Mouse (Mus musculus) lung, embryonic 15.5 days (tissue): Measurements from ENCODE around the gene Tbc1d10b. TPM values are rescaled to one million over a fixed set of nuclear protein-coding genes. Genes with fewer than 3 reads are reported as not detected.
"Not testable (repeated sequence)": the region's sequence is repeated elsewhere in the genome, so short reads cannot be mapped to it uniquely, and the experiment has no call there.

Experiments used
- ATAC-seq: fragments of 200-750 bp; cut with Nextera tagmentation; 2 replicates; pipeline ENCODE4 v1.8.0; 2017; ENCODE audit warnings: moderate number of reproducible peaks, borderline replicate concordance; ENCODE audit not compliant: low FRiP score, low TSS enrichment; ENCODE audit errors: extremely low read depth
- H3K27ac ChIP-seq: fragments of 300-500 bp; sonication (generic); 2 replicates; pipeline ENCODE4 v1.5.1; 2015; ENCODE audit warnings: moderate library complexity, mild to moderate bottlenecking, inconsistent platforms
- H3K27me3 ChIP-seq: fragments of 300-500 bp; sonication (generic); 2 replicates; pipeline ENCODE4 v1.6.1; 2015; ENCODE audit warnings: inconsistent platforms
- H3K36me3 ChIP-seq: fragments of 300-500 bp; sonication (generic); 2 replicates; pipeline ENCODE4 v1.6.1; 2015; ENCODE audit warnings: inconsistent platforms
- H3K4me1 ChIP-seq: fragments of 300-500 bp; sonication (generic); 2 replicates; pipeline ENCODE4 v1.6.1; 2015; ENCODE audit warnings: inconsistent platforms
- H3K4me2 ChIP-seq: fragments of 300-500 bp; sonication (generic); 2 replicates; pipeline ENCODE4 v1.6.1; 2015; ENCODE audit warnings: inconsistent platforms, mild to moderate bottlenecking, moderate library complexity
- H3K4me3 ChIP-seq: fragments of 300-500 bp; sonication (generic); 2 replicates; pipeline ENCODE4 v1.5.1; 2015; ENCODE audit warnings: mild to moderate bottlenecking, inconsistent platforms
- H3K9ac ChIP-seq: fragments of 300-500 bp; sonication (generic); 2 replicates; pipeline ENCODE4 v1.6.1; 2015; ENCODE audit warnings: inconsistent platforms
- H3K9me3 ChIP-seq: fragments of 300-500 bp; sonication (generic); 2 replicates; pipeline ENCODE4 v1.6.1; 2016; ENCODE audit warnings: inconsistent platforms
- WGBS: fragments of 180-500 bp; shearing (Covaris S2); methylation state at CpG from one replicate; pipeline ENCODE4 v1.1.7; 2015; 5-methylcytosine and 5-hydroxymethylcytosine counted together
- polyA plus RNA-seq: library from polyadenylated mRNA; unstranded; fragments of >200 nt; fragmentation: Nextera tagmentation; extraction: Ambion mirVana; gene quantifications from 2 replicates; pipeline ENCODE4 v1.2.1, GENCODE M21; 2015

The Tbc1d10b gene
- 27.0 and 29.8 TPM in 2 replicates for polyA plus RNA-seq

DNA sequence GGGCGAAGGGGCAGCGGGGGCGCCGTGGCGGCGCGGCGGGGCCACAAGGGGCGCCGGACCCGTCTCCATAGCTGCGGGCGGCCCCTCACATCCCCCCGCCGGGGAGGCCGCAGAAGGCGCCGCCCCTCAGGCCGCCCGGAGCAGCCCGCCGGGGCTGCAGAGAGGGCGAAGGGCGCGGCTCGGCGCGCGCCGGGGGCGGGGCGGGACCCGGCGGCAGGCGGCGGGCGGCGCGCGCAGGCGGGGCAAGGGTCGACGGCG is at the start of gene Tbc1d10b:
Gene Tbc1d10b, minus strand, starts transcription at position 174 of the 258 bp plus-strand sequence.
- no peaks in the 10 kb centered on the region for H3K27me3 ChIP-seq
- peak within 1 kb of the TSS; percentile 78 for H3K4me3 ChIP-seq
- peaks cover 7% of the 10 kb centered on the region for H3K36me3 ChIP-seq
- peak; percentile 43 for ATAC-seq
- WGBS: under 1% methylated on average over 42 of the region's 44 CpGs
- peak within 1 kb of the TSS; percentile 93 for H3K9ac ChIP-seq
- peak within 1 kb of the TSS; percentile 85 for H3K27ac ChIP-seq
- peaks cover 25% of the 10 kb centered on the region for H3K4me1 ChIP-seq
- H3K4me2 ChIP-seq: peak within 1 kb of the TSS; percentile 89
- no peaks in the 10 kb centered on the region for H3K9me3 ChIP-seq

GRCm38 (mm10) chr7:127256518-127256917 is 48.2 kb upstream of the Tbc1d10b start:
- WGBS: 82% methylated on average over 5 of the region's 5 CpGs
- no peak overlapping the region for H3K4me3 ChIP-seq
- ATAC-seq: no peak

GRCm38 (mm10) chr7:127255965-127256364 is 47.7 kb upstream of the Tbc1d10b start:
- Histone ChIP-seq H3K4me1 (peaks cover 21% of the 10 kb centered on the region), H3K4me2 (no peak overlapping the region), H3K9ac (no peak overlapping the region), H3K9me3 (no peaks in the 10 kb centered on the region), H3K36me3 (peaks cover 20% of the 10 kb centered on the region), H3K27ac (no peak overlapping the region), H3K27me3 (no peaks in the 10 kb centered on the region), H3K4me3 (no peak overlapping the region)
- 87% methylated on average over 2 of the region's 2 CpGs for WGBS
- no peak for ATAC-seq

More at GRCm38 (mm10) chr7:127256518-127256917, 48.2 kb upstream of the Tbc1d10b start:
- H3K9ac ChIP-seq: no peak overlapping the region
- peaks cover 25% of the 10 kb centered on the region for H3K4me1 ChIP-seq
- no peaks in the 10 kb centered on the region for H3K27me3 ChIP-seq
- H3K36me3 ChIP-seq: peaks cover 16% of the 10 kb centered on the region
- H3K4me2 ChIP-seq: no peak overlapping the region
- no peak overlapping the region for H3K27ac ChIP-seq
- no peaks in the 10 kb centered on the region for H3K9me3 ChIP-seq

DNA sequence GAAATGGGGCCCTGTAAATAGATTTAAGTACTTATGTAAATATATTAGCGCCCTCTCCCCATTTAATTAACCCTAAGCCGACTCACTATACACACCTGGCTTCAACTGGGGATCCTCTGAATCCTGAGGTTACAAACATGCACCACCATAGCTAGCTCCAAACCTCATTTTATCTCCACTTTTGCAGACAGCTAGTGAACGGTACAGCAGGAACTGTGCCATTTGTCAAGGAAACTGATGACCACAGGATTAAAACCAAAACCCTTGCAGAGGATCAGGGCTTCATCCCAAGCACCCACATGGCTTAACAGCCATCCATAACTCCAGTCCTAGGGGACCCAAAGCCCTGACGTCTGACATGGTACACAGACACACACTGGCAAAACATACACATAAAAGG is 46.7 kb upstream of the Tbc1d10b start:
- Histone ChIP-seq H3K36me3 (peaks cover 22% of the 10 kb centered on the region), H3K4me3 (peak overlapping the region; percentile 53), H3K27me3 (no peaks in the 10 kb centered on the region), H3K4me1 (peaks cover 20% of the 10 kb centered on the region), H3K9me3 (no peaks in the 10 kb centered on the region), H3K4me2 (peak overlapping the region; percentile 96), H3K9ac (peak overlapping the region; percentile 71), H3K27ac (peak overlapping the region; percentile 91; the same call in 1 of the 2 replicates)
- 14% methylated on average over 4 of the region's 4 CpGs for WGBS
- ATAC-seq: no peak

GRCm38 (mm10) chr7:127253821-127254769 is 45.8 kb upstream of the Tbc1d10b start:
- Histone ChIP-seq H3K27me3 (no peaks in the 10 kb centered on the region), H3K4me3 (peak overlapping the region; percentile 53), H3K27ac (peak overlapping the region; percentile 91), H3K4me2 (peak overlapping the region; percentile 96), H3K4me1 (peaks cover 10% of the 10 kb centered on the region), H3K36me3 (peaks cover 28% of the 10 kb centered on the region), H3K9me3 (no peaks in the 10 kb centered on the region), H3K9ac (peak overlapping the region; percentile 71)
- under 1% methylated on average over 136 of the region's 136 CpGs for WGBS
- ATAC-seq: peak; percentile 93

DNA sequence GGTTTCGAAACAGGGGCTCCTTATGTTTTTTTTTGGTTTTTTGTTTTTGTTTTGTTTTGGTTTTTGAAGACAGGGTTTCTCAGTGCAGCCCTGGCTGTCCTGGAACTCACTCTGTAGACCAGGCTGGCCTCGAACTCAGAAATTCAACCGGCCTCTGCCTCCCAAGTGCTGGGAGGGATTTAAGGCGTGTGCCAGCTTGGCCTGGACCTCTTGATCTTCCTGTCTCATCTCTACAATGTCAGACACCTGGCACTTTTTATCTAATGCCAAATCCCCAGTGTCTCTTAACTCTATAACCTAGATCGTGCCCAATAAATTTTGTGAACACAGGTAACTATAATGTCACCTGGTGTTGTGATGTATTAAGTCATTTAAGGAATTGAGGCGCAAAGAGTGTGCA is 45.1 kb upstream of the Tbc1d10b start:
- H3K27ac ChIP-seq: peak overlapping the region; percentile 91
- H3K27me3 ChIP-seq: no peaks in the 10 kb centered on the region
- no peak for ATAC-seq
- H3K4me1 ChIP-seq: peaks cover 9% of the 10 kb centered on the region
- peak overlapping the region; percentile 96 for H3K4me2 ChIP-seq
- 74% methylated on average over 6 of the region's 6 CpGs for WGBS
- peak overlapping the region; percentile 53 for H3K4me3 ChIP-seq
- peaks cover 33% of the 10 kb centered on the region for H3K36me3 ChIP-seq
- H3K9ac ChIP-seq: peak overlapping the region; percentile 50
- no peaks in the 10 kb centered on the region for H3K9me3 ChIP-seq

DNA sequence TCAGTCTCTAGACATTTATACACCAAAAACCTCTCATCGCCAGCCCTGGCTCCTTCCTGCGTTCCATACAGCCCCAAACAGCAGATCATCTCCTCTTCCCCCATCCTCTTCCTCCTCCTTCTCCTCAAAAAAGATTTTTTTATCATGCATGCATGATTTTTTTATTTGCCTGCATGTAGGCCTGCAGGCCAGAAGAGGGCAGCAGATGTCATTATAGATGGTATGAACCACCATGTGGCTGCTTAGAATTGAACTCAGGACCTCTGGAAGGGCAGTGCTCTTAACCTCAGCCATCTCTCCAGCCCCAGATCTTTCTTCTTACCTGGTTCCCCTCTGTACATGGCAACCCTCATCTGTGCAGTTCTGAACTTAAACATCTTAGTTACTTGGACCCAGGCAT is 44.1 kb upstream of the Tbc1d10b start:
- H3K4me2 ChIP-seq: no peak overlapping the region
- peaks cover 35% of the 10 kb centered on the region for H3K36me3 ChIP-seq
- H3K27ac ChIP-seq: no peak overlapping the region
- peaks cover 9% of the 10 kb centered on the region for H3K4me1 ChIP-seq
- no peak for ATAC-seq
- 79% methylated on average over 2 of the region's 2 CpGs for WGBS
- H3K27me3 ChIP-seq: no peaks in the 10 kb centered on the region
- no peak overlapping the region for H3K4me3 ChIP-seq
- no peak overlapping the region for H3K9ac ChIP-seq
- no peaks in the 10 kb centered on the region for H3K9me3 ChIP-seq

DNA sequence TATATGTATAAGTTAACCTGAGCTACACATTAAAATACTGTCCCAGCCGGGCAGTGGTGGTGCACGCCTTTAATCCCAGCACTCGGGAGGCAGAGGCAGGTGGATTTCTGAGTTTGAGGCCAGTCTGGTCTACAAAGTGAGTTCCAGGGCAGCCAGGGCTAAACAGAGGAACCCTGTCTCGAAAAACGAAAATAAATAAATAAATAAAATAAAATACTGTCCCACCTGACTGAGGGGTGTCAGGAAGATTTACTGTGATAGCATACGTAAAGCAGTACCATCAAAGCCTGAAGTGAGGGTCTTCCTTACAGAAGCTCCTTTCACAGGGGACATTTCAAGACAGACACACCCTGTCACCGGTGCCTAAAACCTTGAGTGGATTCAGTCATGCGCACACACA is 42.2 kb upstream of the Tbc1d10b start:
- H3K4me3 ChIP-seq, H3K27me3 ChIP-seq, ATAC-seq, H3K9me3 ChIP-seq, H3K9ac ChIP-seq, H3K4me2 ChIP-seq, H3K27ac ChIP-seq: not testable (repeated sequence)
- 90% methylated on average over 8 of the region's 8 CpGs for WGBS
- peaks cover 28% of the 10 kb centered on the region for H3K36me3 ChIP-seq
- H3K4me1 ChIP-seq: peaks cover 21% of the 10 kb centered on the region

DNA sequence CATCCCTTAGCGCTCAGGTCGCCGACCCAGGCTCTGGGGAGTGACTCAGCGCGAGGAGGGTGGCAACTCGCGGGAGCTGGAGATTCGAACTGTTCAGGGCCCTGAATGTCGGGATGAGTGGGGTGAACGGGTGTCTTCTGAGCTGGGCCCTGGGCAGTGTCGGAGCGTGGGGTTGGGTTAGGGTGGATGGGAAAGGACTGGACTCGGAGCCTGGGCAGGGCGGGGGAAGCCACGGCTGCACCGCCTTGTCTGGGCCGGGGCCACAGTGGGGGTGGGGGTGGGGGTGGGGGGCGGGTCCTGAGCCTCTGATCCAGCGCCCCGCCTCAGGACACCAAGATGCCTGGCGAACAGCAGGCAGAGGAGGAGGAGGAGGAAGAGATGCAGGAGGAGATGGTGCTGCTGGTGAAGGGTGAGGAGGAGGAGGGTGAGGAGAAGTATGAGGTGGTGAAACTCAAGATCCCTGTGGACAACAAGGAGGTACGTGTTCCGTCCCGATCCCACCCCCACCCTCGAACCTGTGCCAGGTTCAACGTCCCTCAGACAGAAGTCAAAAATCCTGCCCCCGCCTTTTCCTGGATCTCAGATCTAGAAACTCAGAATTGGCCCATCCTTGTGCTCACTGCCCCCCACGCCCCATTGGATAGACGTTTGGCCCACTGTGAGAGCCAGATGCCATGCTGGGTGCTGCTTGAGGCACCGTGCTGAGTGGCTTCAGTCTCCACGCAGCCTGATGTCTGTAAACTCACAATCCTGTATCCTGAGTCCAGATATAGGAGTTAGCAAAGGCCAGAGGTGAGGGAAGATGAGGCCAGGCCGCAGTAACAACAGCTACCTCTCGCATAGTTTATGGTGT is 36.6 kb upstream of the Tbc1d10b start:
- 9% methylated on average over 27 of the region's 33 CpGs for WGBS
- peak overlapping the region; percentile 92 for H3K4me3 ChIP-seq

GRCm38 (mm10) chr7:127243870-127244657 is 35.8 kb upstream of the Tbc1d10b start, which contains the start of gene Zfp771:
Zfp771 (plus strand) TSS chr7:127244274.
- WGBS: under 1% methylated on average over 53 of the region's 56 CpGs
- no peaks in the 10 kb centered on the region for H3K9me3 ChIP-seq
- peak; percentile 96 for ATAC-seq
- peaks cover 11% of the 10 kb centered on the region for H3K36me3 ChIP-seq
- H3K9ac ChIP-seq: peak within 1 kb of the TSS; percentile 95
- peak within 1 kb of the TSS; percentile 83 for H3K4me2 ChIP-seq
- H3K27ac ChIP-seq: peak within 1 kb of the TSS; percentile 94
- no peaks in the 10 kb centered on the region for H3K27me3 ChIP-seq
- H3K4me1 ChIP-seq: peaks cover 26% of the 10 kb centered on the region
- peak within 1 kb of the TSS; percentile 92 for H3K4me3 ChIP-seq

More for the DNA sequence above, 36.6 kb upstream of the Tbc1d10b start:
- Histone ChIP-seq H3K27ac (peak overlapping the region; percentile 94), H3K36me3 (peaks cover 14% of the 10 kb centered on the region), H3K9me3 (no peaks in the 10 kb centered on the region), H3K9ac (peak overlapping the region; percentile 95), H3K4me2 (peak overlapping the region; percentile 83), H3K27me3 (no peaks in the 10 kb centered on the region), H3K4me1 (peaks cover 26% of the 10 kb centered on the region)
- ATAC-seq: peak; percentile 85

- H3K27me3 ChIP-seq: no peaks in the 10 kb centered on the region
- H3K4me1 ChIP-seq: peaks cover 26% of the 10 kb centered on the region
- no peak for ATAC-seq
- H3K9ac ChIP-seq: peak overlapping the region; percentile 95
- H3K4me3 ChIP-seq: peak overlapping the region; percentile 92
- 36% methylated on average over 2 of the region's 2 CpGs for WGBS
- H3K27ac ChIP-seq: peak overlapping the region; percentile 94
- peaks cover 14% of the 10 kb centered on the region for H3K36me3 ChIP-seq
- H3K4me2 ChIP-seq: peak overlapping the region; percentile 83
- no peaks in the 10 kb centered on the region for H3K9me3 ChIP-seq
Measured at GRCm38 (mm10) chr7:127243361-127243867, 35.1 kb upstream of the Tbc1d10b start.
